Mouse (Mus musculus): ENCODE measurements around the gene Vps35l. TPM values are rescaled to one million over a fixed set of nuclear protein-coding genes. Genes with fewer than 3 reads are reported as not detected.
A peak's percentile ranks its signal among the peaks of the same experiment; 100 is the strongest.

The Vps35l gene
- polyA plus RNA-seq, 1 experiment = 1.2 TPM

- TF ChIP-seq TAL1 (IDR thresholded peaks at IDR 0.05; ENCODE audit: low read length) (no peak), GATA1 (IDR thresholded peaks at IDR 0.05; ENCODE audit: low read length) (no peak)
- Histone ChIP-seq H3K36me3 (ENCODE audit: control insufficient read depth) (peaks cover 94% of the 10 kb centered on the region), H3K4me1 (ENCODE audit: control insufficient read depth) (no peaks in the 10 kb centered on the region), H3K9me3 (ENCODE audit: control insufficient read depth, low read length) (no peaks in the 10 kb centered on the region), H3K4me3 (replicated peaks) (no peak overlapping the region), H3K27me3 (ENCODE audit: control insufficient read depth) (no peaks in the 10 kb centered on the region)
Measured at GRCm38 (mm10) chr7:118728846-118729587, 11.0 kb upstream of the Vps35l start.

- no peaks in the 10 kb centered on the region for H3K4me1 ChIP-seq (ENCODE audit: control insufficient read depth)
- TF ChIP-seq GATA1 (IDR thresholded peaks at IDR 0.05; ENCODE audit: low read length) (no peak), TAL1 (IDR thresholded peaks at IDR 0.05; ENCODE audit: low read length) (no peak)
Measured at GRCm38 (mm10) chr7:118731781-118732180, 8.2 kb upstream of the Vps35l start.

GRCm38 (mm10) chr7:118733225-118733624, 6.8 kb upstream of the Vps35l start:
- H3K9me3 ChIP-seq (ENCODE audit: control insufficient read depth, low read length) = no peaks in the 10 kb centered on the region
- peaks cover 84% of the 10 kb centered on the region for H3K36me3 ChIP-seq (ENCODE audit: control insufficient read depth)
- no peak overlapping the region for H3K4me3 ChIP-seq (replicated peaks)
- H3K4me1 ChIP-seq (ENCODE audit: control insufficient read depth) = no peaks in the 10 kb centered on the region
- H3K27me3 ChIP-seq (ENCODE audit: control insufficient read depth) = no peaks in the 10 kb centered on the region
- TF ChIP-seq TAL1 (IDR thresholded peaks at IDR 0.05; ENCODE audit: low read length) (no peak), GATA1 (IDR thresholded peaks at IDR 0.05; ENCODE audit: low read length) (no peak)

More at GRCm38 (mm10) chr7:118731781-118732180, 8.2 kb upstream of the Vps35l start:
- no peaks in the 10 kb centered on the region for H3K27me3 ChIP-seq (ENCODE audit: control insufficient read depth)
- no peak overlapping the region for H3K4me3 ChIP-seq (replicated peaks)
- no peaks in the 10 kb centered on the region for H3K9me3 ChIP-seq (ENCODE audit: control insufficient read depth, low read length)
- H3K36me3 ChIP-seq (ENCODE audit: control insufficient read depth) = peaks cover 90% of the 10 kb centered on the region

DNA sequence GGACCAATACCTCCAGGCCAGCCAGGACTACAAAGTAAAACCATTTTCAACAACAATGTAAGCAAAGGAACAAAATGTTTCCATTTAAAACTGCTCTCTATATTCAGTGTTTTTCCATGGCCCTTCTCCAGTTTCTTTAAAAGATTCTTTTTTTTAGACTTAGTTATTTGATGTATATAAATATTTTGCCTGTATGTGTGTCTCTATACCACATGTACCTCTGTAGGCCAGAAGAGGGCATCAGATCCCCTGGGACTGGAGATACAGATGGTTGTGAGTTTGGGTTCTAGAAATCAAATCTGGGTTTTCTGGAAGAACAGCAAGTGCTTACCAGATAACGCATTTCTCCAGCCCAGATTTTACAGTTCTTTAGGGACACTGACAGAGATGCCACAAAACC, 1.3 kb upstream of the Vps35l start:
- H3K4me3 ChIP-seq (replicated peaks) = no peak overlapping the region
- H3K4me1 ChIP-seq (ENCODE audit: control insufficient read depth) = peaks cover 36% of the 10 kb centered on the region
- TF ChIP-seq GATA1 (IDR thresholded peaks at IDR 0.05; ENCODE audit: low read length) (no peak), TAL1 (IDR thresholded peaks at IDR 0.05; ENCODE audit: low read length) (no peak)
- H3K36me3 ChIP-seq (ENCODE audit: control insufficient read depth) = peaks cover 38% of the 10 kb centered on the region
- H3K27me3 ChIP-seq (ENCODE audit: control insufficient read depth) = no peaks in the 10 kb centered on the region
- no peaks in the 10 kb centered on the region for H3K9me3 ChIP-seq (ENCODE audit: control insufficient read depth, low read length)

DNA sequence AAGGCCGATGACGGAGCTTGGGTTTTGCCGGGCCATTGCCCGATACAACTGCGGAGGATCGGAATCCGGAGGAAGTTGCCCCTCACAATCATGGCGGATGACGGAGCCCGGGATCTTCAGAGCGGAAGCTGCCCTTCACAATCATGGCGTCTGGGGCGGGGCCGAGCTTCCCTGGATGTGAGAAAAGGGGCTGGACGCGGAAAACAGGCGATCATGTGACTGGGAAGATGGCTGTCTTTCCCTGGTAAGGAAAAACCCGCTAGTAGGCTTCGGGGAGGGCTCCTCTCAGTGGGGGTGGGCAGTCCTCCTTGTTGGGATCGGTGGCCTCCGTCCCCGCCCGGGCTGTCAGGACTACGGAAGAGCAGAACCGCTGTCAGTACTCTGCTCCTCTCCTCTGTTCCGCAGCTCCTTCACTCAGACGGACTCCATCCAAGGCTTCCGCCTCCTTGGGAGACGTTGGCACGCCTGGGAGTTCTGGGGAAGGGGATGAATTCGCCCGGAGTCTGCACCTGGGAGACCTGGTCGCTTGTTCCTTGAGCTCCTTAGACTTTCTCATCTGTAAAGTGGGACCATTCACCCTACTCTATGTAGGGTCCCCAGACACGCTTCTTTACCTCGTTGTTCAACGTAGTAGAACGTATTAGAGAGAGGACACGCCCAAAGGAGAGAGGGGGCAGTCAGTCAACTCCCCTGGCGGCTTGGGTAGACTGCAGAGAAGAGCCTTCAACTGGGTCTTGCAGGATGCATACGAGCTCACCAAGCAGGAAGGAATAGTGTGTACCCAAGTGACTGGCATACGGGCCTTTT, 709 bp downstream of the Vps35l start:
- no peaks in the 10 kb centered on the region for H3K9me3 ChIP-seq (ENCODE audit: control insufficient read depth, low read length)
- TF ChIP-seq TAL1 (IDR thresholded peaks at IDR 0.05; ENCODE audit: low read length) (no peak), GATA1 (IDR thresholded peaks at IDR 0.05; ENCODE audit: low read length) (no peak)
- peaks cover 36% of the 10 kb centered on the region for H3K4me1 ChIP-seq (ENCODE audit: control insufficient read depth)
- H3K36me3 ChIP-seq (ENCODE audit: control insufficient read depth) = peaks cover 35% of the 10 kb centered on the region
- peak overlapping the region; percentile 93 for H3K4me3 ChIP-seq (replicated peaks)
- no peaks in the 10 kb centered on the region for H3K27me3 ChIP-seq (ENCODE audit: control insufficient read depth)

- H3K27me3 ChIP-seq (ENCODE audit: control insufficient read depth) = no peaks in the 10 kb centered on the region
- H3K9me3 ChIP-seq (ENCODE audit: control insufficient read depth, low read length) = no peaks in the 10 kb centered on the region
- peaks cover 36% of the 10 kb centered on the region for H3K4me1 ChIP-seq (ENCODE audit: control insufficient read depth)
- H3K36me3 ChIP-seq (ENCODE audit: control insufficient read depth) = peaks cover 39% of the 10 kb centered on the region
- H3K4me3 ChIP-seq (replicated peaks) = peak overlapping the region; percentile 20
- no peak for TF ChIP-seq GATA1 (IDR thresholded peaks at IDR 0.05; ENCODE audit: low read length)
- no peak for TF ChIP-seq TAL1 (IDR thresholded peaks at IDR 0.05; ENCODE audit: low read length)
Measured at GRCm38 (mm10) chr7:118742278-118742677, 2.3 kb downstream of the Vps35l start.

DNA sequence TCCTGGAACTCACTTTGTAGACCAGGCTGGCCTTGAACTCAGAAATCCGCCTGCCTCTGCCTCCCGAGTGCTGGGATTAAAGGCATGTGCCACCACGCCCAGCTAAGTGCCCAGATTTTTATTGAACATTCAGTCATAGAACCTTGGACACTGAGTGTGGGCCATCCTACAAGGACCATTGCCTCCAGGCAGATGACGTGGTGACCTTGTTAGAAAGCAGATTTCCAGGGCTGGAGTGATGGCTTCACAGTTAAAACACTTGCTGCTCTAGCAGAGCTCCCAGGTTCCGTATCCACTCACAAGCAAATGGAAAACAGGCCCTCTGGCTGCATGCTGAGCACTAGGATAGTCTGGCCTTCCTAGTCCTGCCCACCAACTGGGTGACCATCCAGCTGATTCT, 4.7 kb downstream of the Vps35l start:
- H3K4me3 ChIP-seq (replicated peaks) = no peak overlapping the region
- no peaks in the 10 kb centered on the region for H3K27me3 ChIP-seq (ENCODE audit: control insufficient read depth)
- peaks cover 32% of the 10 kb centered on the region for H3K4me1 ChIP-seq (ENCODE audit: control insufficient read depth)
- H3K9me3 ChIP-seq (ENCODE audit: control insufficient read depth, low read length) = no peaks in the 10 kb centered on the region
- peaks cover 59% of the 10 kb centered on the region for H3K36me3 ChIP-seq (ENCODE audit: control insufficient read depth)
- no peak for TF ChIP-seq GATA1 (IDR thresholded peaks at IDR 0.05; ENCODE audit: low read length)
- no peak for TF ChIP-seq TAL1 (IDR thresholded peaks at IDR 0.05; ENCODE audit: low read length)

- Histone ChIP-seq H3K4me3 (replicated peaks) (no peak overlapping the region), H3K9me3 (ENCODE audit: control insufficient read depth, low read length) (no peaks in the 10 kb centered on the region), H3K27me3 (ENCODE audit: control insufficient read depth) (no peaks in the 10 kb centered on the region), H3K36me3 (ENCODE audit: control insufficient read depth) (peaks cover 91% of the 10 kb centered on the region), H3K4me1 (ENCODE audit: control insufficient read depth) (peaks cover 28% of the 10 kb centered on the region)
- TF ChIP-seq GATA1 (IDR thresholded peaks at IDR 0.05; ENCODE audit: low read length) = no peak
- no peak for TF ChIP-seq TAL1 (IDR thresholded peaks at IDR 0.05; ENCODE audit: low read length)
Measured at GRCm38 (mm10) chr7:118747891-118748672, 8.1 kb downstream of the Vps35l start.

Measured in erythroblast, embryonic 14.5 days (primary cell).